Mouse (Mus musculus) intestine, embryonic 14.5 days (tissue): ENCODE data around the gene Wapl. TPM values are rescaled to one million over a fixed set of nuclear protein-coding genes. Genes with fewer than 3 reads are reported as not detected.

Experiments used
- ATAC-seq: fragments of 200-750 bp; cut with Nextera tagmentation; replicated peaks from 2 replicates; pipeline ENCODE4 v1.8.0; 2017; ENCODE audit warnings: low read depth, moderate number of reproducible peaks, moderate TSS enrichment, moderate library complexity; ENCODE audit not compliant: low FRiP score, low TSS enrichment
- DNase-seq: peaks from one replicate; pipeline ENCODE4 v3.0.0-alpha.2; 2018; ENCODE audit warnings: low spot score
- H3K27ac ChIP-seq: fragments of 300-500 bp; sonication (generic); 2 replicates; pipeline ENCODE4 v1.5.1; 2014; ENCODE audit warnings: low read depth, mild to moderate bottlenecking, control low read depth
- H3K27me3 ChIP-seq: fragments of 300-500 bp; sonication (generic); replicated peaks from 2 replicates; pipeline ENCODE4 v1.6.1; 2014; ENCODE audit warnings: low read length, control low read depth; ENCODE audit not compliant: control insufficient read depth, insufficient read depth
- H3K36me3 ChIP-seq: fragments of 300-500 bp; sonication (generic); 2 replicates; pipeline ENCODE4 v1.6.1; 2014; ENCODE audit warnings: low read length, control low read depth; ENCODE audit not compliant: control insufficient read depth, insufficient read depth
- H3K4me1 ChIP-seq: fragments of 300-500 bp; sonication (generic); replicated peaks from 2 replicates; pipeline ENCODE4 v1.6.1; 2014; ENCODE audit warnings: low read length, control low read depth, mixed read lengths; ENCODE audit not compliant: control insufficient read depth, insufficient read depth
- H3K4me2 ChIP-seq: fragments of 300-500 bp; sonication (generic); 2 replicates; pipeline ENCODE4 v1.6.1; 2014; ENCODE audit warnings: low read length
- H3K4me3 ChIP-seq: fragments of 300-500 bp; sonication (generic); 2 replicates; pipeline ENCODE4 v1.5.1; 2014; ENCODE audit warnings: low read depth, low read length, control low read depth, mixed read lengths
- H3K9ac ChIP-seq: fragments of 300-500 bp; sonication (generic); 2 replicates; pipeline ENCODE4 v1.6.1; 2014; ENCODE audit warnings: mild to moderate bottlenecking, low read length
- H3K9me3 ChIP-seq: fragments of 300-500 bp; sonication (generic); 2 replicates; pipeline ENCODE4 v1.6.1; 2016; ENCODE audit warnings: low read length, control low read depth; ENCODE audit not compliant: control insufficient read depth
- WGBS: fragments of 180-500 bp; shearing (Covaris S2); extraction: QIAGEN DNeasy Blood & Tissue Kit; methylation state at CpG from one replicate; pipeline ENCODE4 v1.1.7; 2014; 5-methylcytosine and 5-hydroxymethylcytosine counted together
- polyA plus RNA-seq: library from polyadenylated mRNA; unstranded; fragments of >200 nt; fragmentation: Nextera tagmentation; extraction: Ambion mirVana; gene quantifications from 2 replicates; pipeline ENCODE4 v1.2.1, GENCODE M21; 2014

Wapl gene
- polyA plus RNA-seq = 29.4 and 29.7 TPM in 2 replicates

GRCm38 (mm10) chr14:34673395-34674228 lies at the start of gene Wapl:
Gene Wapl, plus strand, starts transcription at chr14:34673928.
- under 1% methylated on average over 78 of the region's 90 CpGs for WGBS
- Histone ChIP-seq H3K9ac (peak within 1 kb of the TSS; percentile 94), H3K36me3 (peaks cover 15% of the 10 kb centered on the region), H3K27me3 (no peaks in the 10 kb centered on the region), H3K4me3 (peak within 1 kb of the TSS; percentile 82), H3K4me1 (peaks cover 5% of the 10 kb centered on the region; the same call in 1 of the 2 replicates), H3K4me2 (peak within 1 kb of the TSS; percentile 68), H3K9me3 (no peaks in the 10 kb centered on the region), H3K27ac (peak within 1 kb of the TSS; percentile 84)
- peak; percentile 95 for DNase-seq
- ATAC-seq = peak; percentile 98

DNA sequence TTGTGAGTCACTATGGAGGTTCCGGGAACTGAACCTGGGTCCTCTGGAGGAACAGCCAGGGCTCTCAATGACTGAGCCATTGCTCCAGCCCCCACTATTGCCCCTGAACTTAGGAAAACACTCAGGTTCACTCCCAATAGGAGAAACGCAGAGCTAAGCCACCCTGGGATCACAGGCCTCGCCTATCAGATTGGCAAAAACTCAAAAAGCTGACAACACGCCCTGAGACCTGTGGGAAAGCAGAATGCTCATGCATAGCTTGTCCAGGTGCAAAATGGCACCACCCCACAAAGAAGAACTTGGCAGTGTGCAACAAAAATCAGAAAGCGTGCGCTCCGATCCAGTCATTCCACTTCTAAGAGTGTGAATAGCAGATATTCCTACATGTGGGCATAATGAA lies 46.9 kb upstream of the Wapl start:
- no peak for ATAC-seq
- Histone ChIP-seq H3K9me3 (no peaks in the 10 kb centered on the region), H3K27me3 (no peaks in the 10 kb centered on the region), H3K4me3 (no peak overlapping the region), H3K27ac (no peak overlapping the region), H3K4me2 (no peak overlapping the region), H3K4me1 (no peaks in the 10 kb centered on the region), H3K9ac (no peak overlapping the region), H3K36me3 (no peaks in the 10 kb centered on the region)
- 87% methylated on average over 7 of the region's 7 CpGs for WGBS
- DNase-seq = no peak

GRCm38 (mm10) chr14:34632722-34633448 lies 40.8 kb upstream of the Wapl start:
- no peak overlapping the region for H3K9ac ChIP-seq
- DNase-seq = no peak
- no peaks in the 10 kb centered on the region for H3K27me3 ChIP-seq
- H3K9me3 ChIP-seq = no peaks in the 10 kb centered on the region
- H3K4me1 ChIP-seq = no peaks in the 10 kb centered on the region
- H3K4me3 ChIP-seq = no peak overlapping the region
- H3K36me3 ChIP-seq = no peaks in the 10 kb centered on the region
- no peak overlapping the region for H3K27ac ChIP-seq
- no peak overlapping the region for H3K4me2 ChIP-seq
- no peak for ATAC-seq
- 67% methylated on average over 10 of the region's 10 CpGs for WGBS

DNA sequence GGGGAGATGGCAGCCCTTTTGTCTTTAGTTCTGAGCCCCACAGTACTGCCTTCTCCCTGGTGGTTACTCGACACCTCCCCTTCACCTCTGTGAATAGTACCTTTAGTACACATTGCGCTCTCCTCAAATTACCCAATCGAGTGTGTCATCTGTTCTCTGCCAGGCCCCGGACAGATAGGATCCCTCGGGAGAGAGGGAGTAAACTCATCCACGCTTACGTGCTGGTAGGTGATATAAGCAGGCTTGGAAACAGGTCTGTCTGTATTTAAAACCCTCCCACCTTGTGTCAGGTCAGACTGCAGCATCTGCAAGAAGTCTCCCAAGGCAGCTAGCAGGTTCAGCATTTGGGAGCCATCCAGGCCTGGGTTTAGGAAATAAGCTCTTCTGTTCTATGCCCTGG lies 38.5 kb upstream of the Wapl start:
- 28% methylated on average over 7 of the region's 7 CpGs for WGBS
- ATAC-seq (no peak), DNase-seq (no peak)

DNA sequence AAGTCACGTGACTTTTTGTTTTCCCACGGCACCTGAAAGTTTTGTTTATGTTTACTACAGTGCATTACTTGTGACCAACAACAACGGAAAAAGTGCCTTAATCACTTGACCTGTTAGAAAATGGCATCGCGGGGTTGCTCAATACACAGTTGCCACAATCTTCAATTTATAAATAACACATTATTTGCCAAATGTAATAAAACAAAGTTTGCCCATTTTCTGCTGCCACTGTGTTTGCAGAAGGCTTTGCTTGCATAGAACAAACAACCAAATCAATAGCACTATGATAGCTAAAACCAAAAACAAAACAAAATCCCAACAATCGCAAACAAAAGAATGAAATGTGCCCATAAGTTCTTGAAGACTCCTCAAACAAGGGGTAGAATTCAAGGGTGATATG lies 38.0 kb upstream of the Wapl start:
- DNase-seq (no peak), ATAC-seq (no peak)
- 79% methylated on average over 6 of the region's 6 CpGs for WGBS
- Histone ChIP-seq H3K27me3 (no peaks in the 10 kb centered on the region), H3K36me3 (no peaks in the 10 kb centered on the region), H3K9me3 (no peaks in the 10 kb centered on the region), H3K4me3 (no peak overlapping the region), H3K4me1 (no peaks in the 10 kb centered on the region), H3K4me2 (no peak overlapping the region), H3K9ac (no peak overlapping the region), H3K27ac (no peak overlapping the region)

More for the DNA sequence above, 38.5 kb upstream of the Wapl start:
- Histone ChIP-seq H3K36me3 (no peaks in the 10 kb centered on the region), H3K4me3 (no peak overlapping the region), H3K27me3 (no peaks in the 10 kb centered on the region), H3K27ac (no peak overlapping the region), H3K9me3 (no peaks in the 10 kb centered on the region), H3K9ac (no peak overlapping the region), H3K4me1 (no peaks in the 10 kb centered on the region), H3K4me2 (no peak overlapping the region)

DNA sequence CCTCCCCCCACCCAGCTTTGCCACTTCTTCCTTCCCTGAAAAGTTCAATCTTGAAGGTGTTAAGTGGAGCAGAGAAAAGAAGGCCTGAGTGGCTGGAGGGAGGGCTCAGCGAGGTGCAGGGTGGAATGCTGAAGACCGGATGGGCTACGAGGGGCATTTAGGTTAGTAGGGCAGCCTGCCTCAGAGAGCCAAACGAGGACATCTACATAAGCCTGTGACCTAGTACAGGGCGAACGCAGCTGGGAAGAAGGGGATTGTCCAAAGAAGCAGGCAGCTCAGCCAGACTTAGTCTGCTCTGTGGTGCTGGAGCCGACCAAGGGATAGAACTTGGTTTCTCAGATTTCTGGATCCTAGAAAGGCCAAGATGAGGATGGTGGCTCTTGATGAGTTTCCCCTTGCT lies 29.6 kb upstream of the Wapl start:
- H3K27ac ChIP-seq = no peak overlapping the region
- H3K4me3 ChIP-seq = no peak overlapping the region
- no peaks in the 10 kb centered on the region for H3K9me3 ChIP-seq
- no peaks in the 10 kb centered on the region for H3K36me3 ChIP-seq
- WGBS = 71% methylated on average over 7 of the region's 7 CpGs
- no peak overlapping the region for H3K9ac ChIP-seq
- H3K4me2 ChIP-seq = no peak overlapping the region
- DNase-seq (no peak), ATAC-seq (no peak)
- H3K4me1 ChIP-seq = no peaks in the 10 kb centered on the region
- no peaks in the 10 kb centered on the region for H3K27me3 ChIP-seq

DNA sequence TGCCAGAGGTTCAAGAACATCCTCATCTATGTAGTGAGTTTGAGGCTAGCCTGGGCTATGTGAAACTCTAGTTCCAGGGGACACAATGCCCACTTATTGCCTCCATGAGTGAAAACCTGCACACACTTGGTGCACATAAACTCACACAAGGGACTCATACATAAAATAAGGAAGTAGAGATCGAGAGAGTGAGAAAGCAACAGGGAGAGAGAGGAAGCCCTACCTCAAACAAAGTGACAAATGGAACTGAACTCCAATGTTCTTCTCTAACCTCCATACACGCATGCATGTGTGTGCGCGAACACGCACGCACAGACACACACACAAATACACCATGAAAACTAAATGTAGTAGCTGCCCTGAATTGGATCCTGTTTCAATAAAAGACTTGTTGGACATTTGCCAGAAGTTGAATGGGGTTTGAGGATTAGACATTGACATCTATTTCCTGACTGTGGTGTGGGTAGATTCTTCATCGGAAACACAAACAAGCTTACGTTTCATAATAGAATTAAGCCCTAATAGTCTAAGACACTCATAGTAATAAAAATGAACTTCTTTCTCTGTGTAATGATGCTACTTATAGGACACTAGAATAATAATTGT lies 25.8 kb upstream of the Wapl start:
- DNase-seq (no peak), ATAC-seq (no peak)
- no peak overlapping the region for H3K27ac ChIP-seq
- H3K4me3 ChIP-seq = no peak overlapping the region
- no peaks in the 10 kb centered on the region for H3K9me3 ChIP-seq
- H3K27me3 ChIP-seq = no peaks in the 10 kb centered on the region
- no peak overlapping the region for H3K9ac ChIP-seq
- 83% methylated on average over 8 of the region's 8 CpGs for WGBS
- H3K4me2 ChIP-seq = no peak overlapping the region
- no peaks in the 10 kb centered on the region for H3K36me3 ChIP-seq
- H3K4me1 ChIP-seq = no peaks in the 10 kb centered on the region

- DNase-seq = no peak
- Histone ChIP-seq H3K9ac (no peak overlapping the region), H3K9me3 (no peaks in the 10 kb centered on the region), H3K27me3 (peaks cover 24% of the 10 kb centered on the region), H3K36me3 (no peaks in the 10 kb centered on the region), H3K27ac (no peak overlapping the region), H3K4me1 (peaks cover 6% of the 10 kb centered on the region; the same call in 1 of the 2 replicates), H3K4me3 (no peak overlapping the region), H3K4me2 (no peak overlapping the region)
- WGBS = 91% methylated on average over 5 of the region's 5 CpGs
- no peak for ATAC-seq
These were observed 16.6 kb upstream of the Wapl start for GRCm38 (mm10) chr14:34657131-34657530.
